Mouse (Mus musculus) thymus, adult 2 months (tissue): ENCODE results near the gene Mfsd4b5. TPM values are rescaled to one million over a fixed set of nuclear protein-coding genes. Genes with fewer than 3 reads are reported as not detected.

Experiments
- DNase-seq: peaks from one replicate; pipeline ENCODE4 v3.0.0; 2021
- H3K27ac ChIP-seq: fragments of 200-500 bp; 2 replicates; pipeline ENCODE4 v1.5.1; 2012; ENCODE audit warnings: low read length, control low read depth; ENCODE audit not compliant: control insufficient read depth, insufficient read depth
- H3K27me3 ChIP-seq: fragments of 200-500 bp; 2 replicates; pipeline ENCODE4 v1.6.1; 2012; ENCODE audit warnings: mild to moderate bottlenecking, low read length, moderate library complexity, mixed read lengths; ENCODE audit not compliant: control insufficient read depth, insufficient read depth
- H3K36me3 ChIP-seq: fragments of 200-500 bp; 2 replicates; pipeline ENCODE4 v1.6.1; 2012; ENCODE audit warnings: mild to moderate bottlenecking, low read length, moderate library complexity; ENCODE audit not compliant: control insufficient read depth, insufficient read depth
- H3K4me1 ChIP-seq: fragments of 200-500 bp; replicated peaks from 2 replicates; pipeline ENCODE4 v1.6.1; 2012; ENCODE audit warnings: low read length; ENCODE audit not compliant: control insufficient read depth, insufficient read depth
- H3K4me3 ChIP-seq: fragments of 200-500 bp; 2 replicates; pipeline ENCODE4 v1.5.1; 2012; ENCODE audit warnings: mild to moderate bottlenecking, low read length, control low read depth, moderate library complexity; ENCODE audit not compliant: control insufficient read depth, insufficient read depth
- CTCF ChIP-seq: fragments of 200-500 bp; IDR thresholded peaks from 2 replicates; pipeline ENCODE4 v1.5.1; 2012; ENCODE audit warnings: mild to moderate bottlenecking, control low read depth, low read length, moderate library complexity, borderline replicate concordance; ENCODE audit not compliant: control insufficient read depth, poor library complexity, insufficient read depth; ENCODE audit errors: extremely low read depth
- POLR2A ChIP-seq: fragments of 200-500 bp; IDR thresholded peaks from 2 replicates; pipeline ENCODE4 v1.6.1; 2012; ENCODE audit warnings: mild to moderate bottlenecking, low read length, control low read depth, moderate library complexity; ENCODE audit not compliant: control insufficient read depth, poor library complexity, insufficient read depth; ENCODE audit errors: extremely low read depth
- WGBS: fragments of 180-500 bp; shearing (Covaris S2); methylation state at CpG from one replicate; pipeline ENCODE4 v1.1.7; 2018; 5-methylcytosine and 5-hydroxymethylcytosine counted together
- polyA plus RNA-seq: library from polyadenylated mRNA; depleted of rRNA; stranded (reverse); fragments of >200 nt; gene quantifications from 2 replicates; pipeline ENCODE4 v1.2.3, GENCODE M21; 2012; rRNA removed

Gene Mfsd4b5
- polyA plus RNA-seq, 1 experiment: 0.59 TPM

DNA sequence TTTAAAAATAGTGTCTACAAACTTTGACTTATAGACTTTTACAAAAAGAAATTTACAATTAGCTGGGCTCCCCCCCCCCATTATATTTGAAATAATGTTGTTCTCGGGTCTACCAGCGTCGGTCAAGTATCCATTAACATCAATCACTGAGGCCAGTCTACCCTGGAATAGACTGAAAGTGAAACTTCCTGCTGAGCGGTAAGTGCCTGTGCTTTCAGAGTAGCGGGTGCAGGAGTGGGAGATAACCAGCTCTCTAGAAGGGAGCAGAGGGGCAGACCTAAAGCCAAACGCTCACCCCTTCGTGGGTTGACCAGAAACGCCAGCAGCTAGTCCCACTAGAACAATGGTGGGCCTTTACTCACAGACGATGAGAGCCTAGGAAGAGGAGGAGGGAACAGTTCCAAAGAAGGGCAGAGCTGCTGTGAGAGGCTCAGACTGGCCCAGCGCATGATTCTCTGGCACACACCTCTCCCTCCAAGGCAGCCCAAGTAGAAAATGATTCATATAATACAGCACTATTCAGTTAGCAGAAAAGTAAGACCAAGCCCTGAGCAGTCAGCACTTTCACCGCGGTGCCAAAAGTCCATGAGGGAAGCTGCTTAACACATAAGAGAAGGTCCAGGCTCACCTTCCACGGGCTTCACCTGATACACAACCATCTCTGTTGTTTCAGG is 77.5 kb downstream of the Mfsd4b5 start:
- Histone ChIP-seq H3K36me3 (no peaks in the 10 kb centered on the region), H3K4me3 (peak overlapping the region; percentile 45), H3K4me1 (0 out of 2 replicates have a peak, but pooled peaks cover 6% of the 10 kb centered on the region), H3K27ac (0 out of 2 replicates have a peak overlapping the region, but pooled peaks have one; percentile 24), H3K27me3 (no peaks in the 10 kb centered on the region)
- TF ChIP-seq CTCF (no peak), POLR2A (no peak)
- no peak for DNase-seq
- 53% methylated on average over 13 of the region's 13 CpGs for WGBS

Other genes with a start within 250 kb of the Mfsd4b5 start
- gene Mfsd4b4, start 87.4 kb downstream of the Mfsd4b5 start, polyA plus RNA-seq: 4.1 and 4.9 TPM in 2 replicates
- gene Mfsd4b2, start 59.7 kb downstream of the Mfsd4b5 start, polyA plus RNA-seq: 0.23 and 0.26 TPM in 2 replicates
- 0.82 and 1.2 TPM in 2 replicates for gene Mfsd4b3, start 26.5 kb downstream of the Mfsd4b5 start, polyA plus RNA-seq
- gene Mfsd4b1, start 38.6 kb upstream of the Mfsd4b5 start, polyA plus RNA-seq: 0.96 and 1.4 TPM in 2 replicates
- gene Slc16a10, start 155.6 kb upstream of the Mfsd4b5 start, polyA plus RNA-seq: 45.4 and 50.0 TPM in 2 replicates